Mouse (Mus musculus) heart, postnatal 14 days (tissue): Measurements from ENCODE around the gene Sfxn3. TPM values are rescaled to one million over a fixed set of nuclear protein-coding genes. Genes with fewer than 3 reads are reported as not detected.
A peak's percentile ranks its signal among the peaks of the same experiment; 100 is the strongest.

Experiments
- DNase-seq, 2 experiments: peaks; one replicate each; pipeline ENCODE4 v3.0.0; 2021 to 2022
- intact Hi-C: fragments of 180-260 bp; cut with DNase I; formaldehyde crosslinking; loops from one replicate; pipeline ENCODE4 v1.15.1; 2025
- total RNA-seq, 2 experiments: library from RNA; stranded (reverse); gene quantifications; 2 replicates each; pipeline ENCODE4 v1.2.3; 2021

Gene Sfxn3
- total RNA-seq, 2 experiments from 2014 or later: 15.7 to 19.1 TPM

DNA sequence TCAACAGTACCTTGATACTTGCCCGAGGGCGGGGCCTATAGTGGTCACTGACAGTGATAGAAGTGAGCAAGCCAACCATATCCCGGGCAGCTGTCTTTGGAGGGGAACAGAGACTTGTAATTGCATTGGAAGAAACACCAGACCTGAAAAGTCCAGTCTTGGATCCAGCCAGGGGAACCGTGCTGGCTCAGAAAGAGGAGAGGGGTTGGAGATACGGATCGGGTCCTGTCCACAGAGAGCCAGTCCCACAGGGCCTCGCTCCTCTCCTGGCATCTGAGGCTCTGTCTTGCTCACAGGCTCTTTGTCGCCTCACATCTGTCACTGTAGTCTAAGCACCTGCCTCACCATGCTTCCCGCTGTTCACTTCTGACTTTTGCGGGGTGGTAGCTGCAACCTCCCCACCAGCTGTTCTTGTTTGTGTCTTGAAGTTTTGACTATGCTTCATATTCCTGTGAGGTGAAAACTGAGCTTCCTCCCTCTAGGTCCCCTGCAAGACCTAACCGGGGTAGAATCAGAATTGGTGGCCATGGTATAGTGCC, 2.8 kb upstream of the Sfxn3 start:
- DNase-seq: no peak
- intact Hi-C loops: no loop called here

DNA sequence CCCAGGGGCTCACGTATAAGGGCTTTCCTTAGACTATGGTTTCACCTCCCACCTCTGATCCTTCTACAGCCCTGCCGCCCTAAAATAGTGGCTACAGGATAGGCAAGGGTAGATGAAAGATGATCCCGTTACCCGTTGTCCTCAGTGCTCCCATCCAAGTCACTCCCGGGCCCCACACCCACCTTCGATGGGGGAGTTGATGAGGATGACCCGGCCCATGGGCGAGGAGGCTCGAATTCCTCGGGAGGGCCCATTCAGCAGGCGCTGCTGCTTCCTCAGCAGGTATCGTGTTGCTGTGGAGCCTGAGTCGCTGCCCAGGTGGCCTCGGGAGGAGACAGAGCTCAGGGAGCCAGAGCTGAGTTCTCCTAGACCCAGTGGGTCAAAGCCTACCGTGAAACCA, 2.1 kb upstream of the Sfxn3 start:
- no peak for DNase-seq
- intact Hi-C loops: no loop called here

DNA sequence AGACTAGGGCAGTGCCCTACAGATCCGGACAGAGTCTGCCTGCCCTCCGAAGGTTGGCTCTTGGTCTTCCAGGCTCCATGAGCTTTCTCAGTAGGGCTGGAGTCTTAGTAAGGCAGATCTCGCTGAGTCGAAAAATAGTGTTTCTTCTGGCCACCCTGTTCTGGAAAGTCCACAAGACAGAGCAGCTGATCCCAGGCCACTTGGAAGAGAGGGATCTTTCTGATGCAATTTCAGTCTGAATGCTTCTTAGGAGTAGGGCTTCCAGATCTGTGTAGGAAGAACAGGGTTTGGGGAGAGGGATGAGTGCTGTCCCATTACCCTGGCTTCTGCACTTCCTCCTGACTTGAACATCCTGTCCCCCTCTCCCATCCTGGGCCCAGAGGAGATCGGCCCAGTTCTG, 1.7 kb upstream of the Sfxn3 start, which contains the start of gene Pdzd7:
Pdzd7 (minus strand) TSS at position 67 of the 400 bp plus-strand sequence.
- intact Hi-C loops: no loop called here
- no peak for DNase-seq

- peak; percentile 78 to 79 for DNase-seq
- intact Hi-C loops: no loop called here
Observed at GRCm38 (mm10) chr19:45046523-45047321, 581 bp upstream of the Sfxn3 start.

GRCm38 (mm10) chr19:45047935-45048643, 786 bp downstream of the Sfxn3 start:
- DNase-seq: peak; percentile 51 to 53
- intact Hi-C loops: no loop called here

DNA sequence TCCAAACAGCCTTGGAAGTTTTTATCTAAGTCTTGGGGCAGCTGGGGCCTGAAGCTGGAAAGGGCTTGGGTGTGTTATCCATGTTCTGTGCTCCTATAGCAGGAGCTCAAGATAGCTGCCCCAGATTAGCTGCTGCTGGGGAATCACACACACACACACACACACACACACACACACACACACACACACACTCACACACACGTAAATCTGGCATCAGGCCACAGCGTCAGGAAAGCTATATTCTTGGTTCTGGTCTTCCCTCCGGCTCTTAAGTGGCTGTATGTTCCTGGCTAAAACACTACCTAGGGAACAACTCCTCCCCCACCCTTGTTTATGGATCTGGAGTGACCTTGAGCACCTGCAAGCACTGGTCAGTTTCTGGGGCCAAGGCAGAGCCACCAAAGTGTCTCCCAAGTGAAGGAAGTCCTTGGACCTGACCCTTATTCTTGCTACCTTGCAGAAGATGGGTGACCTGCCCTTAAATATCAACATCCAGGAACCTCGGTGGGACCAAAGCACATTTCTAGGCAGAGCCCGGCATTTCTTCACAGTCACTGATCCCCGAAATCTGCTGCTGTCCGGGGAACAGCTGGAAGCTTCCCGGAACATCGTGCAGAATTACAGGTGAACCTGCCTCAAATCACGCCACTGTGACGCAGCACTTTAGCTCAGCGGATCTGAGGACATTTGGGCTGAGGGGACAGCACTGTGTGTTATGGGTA, 1.5 kb downstream of the Sfxn3 start:
- intact Hi-C loops: no loop called here
- DNase-seq: no peak

GRCm38 (mm10) chr19:45049523-45049922, 2.2 kb downstream of the Sfxn3 start:
- intact Hi-C loops: no loop called here
- no peak for DNase-seq

DNA sequence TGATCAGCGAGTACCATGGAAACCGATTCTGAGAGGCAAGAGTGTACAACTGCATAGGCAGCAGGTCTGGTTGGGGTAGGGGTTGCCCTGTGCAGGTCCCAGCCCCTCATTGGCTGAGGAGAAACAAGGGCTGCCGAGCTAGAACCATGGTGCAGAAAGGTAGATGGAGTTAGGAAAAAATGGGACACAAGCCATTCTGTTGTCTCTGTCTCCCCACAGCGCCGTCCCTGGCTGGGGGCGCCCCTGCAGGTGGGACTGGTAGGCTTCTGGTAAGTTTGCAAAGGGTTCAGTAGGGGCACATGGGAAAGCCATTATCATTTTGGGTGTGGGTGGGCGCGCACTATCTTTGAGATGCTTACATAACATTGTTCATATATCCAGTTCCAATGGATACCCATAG, 6.1 kb downstream of the Sfxn3 start:
- intact Hi-C loops: no loop called here
- DNase-seq: no peak

DNA sequence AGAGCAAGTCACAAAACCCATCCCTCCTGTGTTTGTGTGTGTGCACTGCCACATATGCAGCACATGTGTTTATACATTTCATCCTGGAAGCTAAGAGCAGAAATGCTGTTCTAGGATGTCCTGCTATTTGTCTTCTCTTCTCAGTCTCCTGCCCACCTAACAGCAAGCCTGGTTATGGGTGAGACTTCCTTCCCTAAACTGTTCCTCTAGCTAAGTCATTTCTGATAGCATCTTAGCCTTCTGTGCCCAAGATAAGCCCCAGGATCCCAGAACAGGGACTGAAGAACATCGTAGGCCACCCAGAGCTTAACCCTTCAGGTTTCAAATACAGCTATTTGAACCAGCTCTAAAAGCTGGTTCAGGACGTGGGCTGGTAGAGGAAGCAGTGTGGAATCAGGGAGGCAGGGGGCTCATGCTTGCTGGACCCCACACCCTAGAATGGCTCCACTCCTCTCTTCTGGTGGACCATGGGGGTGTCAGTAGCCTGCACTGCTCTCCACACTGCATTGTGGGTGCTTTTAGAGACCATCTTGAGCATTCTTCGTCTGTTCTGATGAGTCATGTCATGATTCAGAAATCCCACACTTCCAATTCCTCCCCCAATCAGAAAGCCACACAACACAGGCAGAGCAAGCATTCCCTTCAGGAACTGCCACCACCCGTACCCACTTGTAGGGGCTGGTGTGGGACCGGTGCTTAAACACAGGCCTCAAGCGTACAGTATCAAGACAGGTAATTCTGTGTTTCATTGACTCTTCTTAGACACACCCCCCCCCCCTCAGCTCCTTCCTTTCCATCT, 7.8 kb downstream of the Sfxn3 start:
- intact Hi-C loops: no loop called here
- no peak for DNase-seq

- peak in 1 of 2 experiments; percentile 34 for DNase-seq
Observed at GRCm38 (mm10) chr19:45056364-45056763, 9.1 kb downstream of the Sfxn3 start.

GRCm38 (mm10) chr19:45056908-45057698, 9.8 kb downstream of the Sfxn3 start:
- intact Hi-C loops: loop anchor here (1.0 kb wide), 1 partner anchor 24 kb away; no protein-coding TSS in a partner anchor
- peak in 1 of 2 experiments; percentile 12 for DNase-seq

More at GRCm38 (mm10) chr19:45056364-45056763, 9.1 kb downstream of the Sfxn3 start:
- intact Hi-C loops: loop anchor here (1.0 kb wide), 1 partner anchor 25 kb away; no protein-coding TSS in a partner anchor

DNA sequence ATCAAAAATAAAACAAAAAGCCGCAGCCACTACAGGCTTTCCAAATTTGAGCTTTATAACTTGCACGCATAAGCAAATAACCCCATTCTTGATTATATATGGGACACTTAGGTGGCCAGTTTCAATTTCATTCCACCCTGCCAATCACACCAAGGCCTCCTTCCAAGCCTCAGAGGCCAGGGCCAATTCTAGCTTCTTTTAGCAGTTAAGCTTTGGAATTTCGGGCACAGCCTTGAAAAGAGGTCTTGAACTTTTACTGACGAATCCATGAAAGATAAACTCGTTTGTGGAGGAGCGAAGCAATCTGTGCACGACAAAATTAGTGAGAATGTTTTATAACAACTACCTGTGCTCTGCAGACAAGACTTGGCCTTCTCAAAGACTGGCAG, 10.4 kb downstream of the Sfxn3 start:
- intact Hi-C loops: no loop called here

DNA sequence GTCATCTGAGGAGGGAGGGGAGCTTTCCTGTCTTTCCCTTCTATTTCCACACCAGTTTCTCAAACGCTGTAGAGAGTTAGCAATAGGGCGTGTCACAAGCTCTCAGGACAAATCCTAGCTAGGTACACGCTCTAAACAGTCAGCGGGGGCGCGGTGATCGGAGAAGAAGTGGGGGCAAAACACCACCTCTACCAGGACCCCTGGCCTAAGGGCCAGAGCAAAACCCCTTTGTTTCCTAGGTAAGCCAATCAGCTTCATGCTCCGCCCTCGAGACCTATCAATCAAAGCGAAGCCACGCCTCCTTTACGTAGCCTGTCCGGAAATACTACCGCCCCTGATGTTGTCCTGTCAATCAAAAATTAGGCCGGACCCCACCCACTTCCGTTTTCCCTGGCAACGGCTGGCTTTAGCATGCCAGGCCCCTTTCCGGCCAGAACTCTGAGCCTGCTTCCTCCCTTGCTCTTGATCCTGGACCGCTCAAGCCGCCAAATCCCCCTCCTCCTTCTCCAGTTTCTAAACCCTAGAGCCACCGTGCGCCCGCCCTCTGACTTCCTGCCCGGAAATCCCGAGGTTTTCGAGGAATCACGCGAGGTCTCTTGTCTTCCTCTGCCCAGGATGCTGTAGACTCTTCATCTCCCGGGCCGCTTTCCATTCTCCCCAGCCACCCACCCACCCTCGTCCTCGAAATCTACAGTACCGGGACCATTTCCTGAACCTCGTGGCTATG, 11.0 kb downstream of the Sfxn3 start:
- DNase-seq: peak; percentile 90 to 95
- intact Hi-C loops: no loop called here

More for the DNA sequence above, 10.4 kb downstream of the Sfxn3 start:
- peak in 1 of 2 experiments; percentile 29 for DNase-seq

GRCm38 (mm10) chr19:45058841-45059240, 11.5 kb downstream of the Sfxn3 start:
- intact Hi-C loops: no loop called here

DNA sequence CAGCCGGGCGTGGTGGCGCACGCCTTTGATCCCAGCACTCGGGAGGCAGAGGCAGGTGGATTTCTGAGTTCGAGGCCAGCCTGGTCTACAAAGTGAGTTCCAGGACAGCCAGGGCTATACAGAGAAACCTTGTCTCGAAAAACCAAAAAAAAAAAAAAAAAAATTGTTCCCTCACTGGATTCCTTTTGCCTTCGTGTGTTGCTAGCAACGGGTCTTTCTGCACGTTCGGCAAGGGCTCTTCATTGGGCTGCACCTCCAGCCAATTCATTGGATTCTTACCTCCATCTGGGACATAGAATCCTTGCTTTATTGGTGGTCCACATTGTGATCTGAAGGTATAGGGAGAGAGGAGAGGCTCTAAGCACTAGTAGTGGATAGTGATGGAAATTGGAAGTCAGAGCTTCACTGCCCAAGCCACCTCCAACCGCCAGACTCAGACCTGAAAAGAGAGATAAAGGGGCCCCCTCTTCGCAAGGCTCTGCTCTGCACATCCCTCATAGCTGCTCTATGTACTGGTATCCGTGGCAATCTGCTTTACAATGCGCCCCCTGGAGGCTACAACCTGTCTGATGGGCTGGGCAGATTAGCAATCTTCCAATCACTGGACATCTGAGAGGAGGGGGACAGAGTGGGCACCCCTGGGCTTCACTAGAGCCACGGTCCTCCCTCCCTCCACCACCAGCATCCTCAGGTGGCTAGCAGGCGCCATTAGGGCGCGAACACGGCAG, 16.4 kb downstream of the Sfxn3 start:
- intact Hi-C loops: no loop called here
- peak; percentile 42 to 55 for DNase-seq

More at GRCm38 (mm10) chr19:45058841-45059240, 11.5 kb downstream of the Sfxn3 start:
- DNase-seq: no peak

DNA sequence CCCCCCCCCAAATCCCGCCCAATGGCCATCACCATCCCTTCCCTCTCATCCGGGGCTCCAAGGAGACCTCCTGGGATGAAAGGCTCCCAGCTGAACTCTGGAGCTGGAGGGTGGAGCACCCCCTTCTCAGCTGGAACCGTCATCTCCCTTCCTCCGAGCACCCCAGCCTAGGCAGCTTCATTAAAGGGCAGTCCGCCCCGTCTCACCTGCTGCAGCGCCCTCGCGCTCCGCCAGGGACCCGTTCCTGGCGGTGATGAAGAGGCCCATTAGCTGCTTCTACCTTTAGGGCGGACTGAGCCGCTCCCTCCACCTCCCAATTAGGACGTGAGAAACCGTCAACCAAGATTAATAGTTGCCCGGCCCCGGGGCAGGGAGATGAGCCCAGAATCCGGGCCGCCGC, 17.9 kb downstream of the Sfxn3 start:
- intact Hi-C loops: no loop called here
- DNase-seq: no peak

- DNase-seq: no peak
- intact Hi-C loops: no loop called here
Observed at GRCm38 (mm10) chr19:45067170-45067569, 19.9 kb downstream of the Sfxn3 start.
